Mouse (Mus musculus) ES-E14 (cell line): ENCODE measurements around the gene Mmrn2.

Experiments used
- CHD2 ChIP-seq: IDR thresholded peaks from 2 replicates; pipeline ENCODE4 v1.6.1; 2014; ENCODE audit warnings: mild to moderate bottlenecking, low read depth, low read length, inconsistent platforms
- HCFC1 ChIP-seq: IDR thresholded peaks from 2 replicates; pipeline ENCODE4 v1.6.1; 2012; ENCODE audit warnings: low read length, inconsistent platforms, borderline replicate concordance; ENCODE audit not compliant: insufficient read depth
- ZNF384 ChIP-seq: IDR thresholded peaks from 2 replicates; pipeline ENCODE4 v1.6.1; 2012; ENCODE audit warnings: low read depth, low read length, inconsistent platforms

GRCm38 (mm10) chr14:34343078-34343477 is 32.2 kb upstream of the Mmrn2 start:
- no peak for TF ChIP-seq ZNF384
- TF ChIP-seq CHD2 = no peak
- no peak for TF ChIP-seq HCFC1
